Mouse (Mus musculus): Measurements from ENCODE around the gene Ppp4c. TPM values are rescaled to one million over a fixed set of nuclear protein-coding genes. Genes with fewer than 3 reads are reported as not detected.

The Ppp4c gene
- total RNA-seq (2023; ENCODE audit: inconsistent age) = 266 to 298 TPM (median 270 TPM) in 4 replicates

GRCm38 (mm10) chr7:126791851-126792720, at the start of gene Ppp4c:
Gene Ppp4c (minus strand): TSS chr7:126792496.

GRCm38 (mm10) chr7:126831539-126831938, 39.2 kb upstream of the Ppp4c start, which contains the start of gene 4930451I11Rik:
Gene 4930451I11Rik (minus strand): TSS chr7:126831639.

GRCm38 (mm10) chr7:126797411-126798126, 5.3 kb upstream of the Ppp4c start, which contains the start of gene Fam57b:
Gene Fam57b (plus strand): TSS chr7:126797668.

GRCm38 (mm10) chr7:126780971-126781635, 11.2 kb downstream of the Ppp4c start, which contains the start of gene Tbx6:
Gene Tbx6 (plus strand): TSS chr7:126781483.

GRCm38 (mm10) chr7:126776598-126777057, 15.7 kb downstream of the Ppp4c start, which contains the start of gene Ypel3:
Gene Ypel3 (plus strand): TSS chr7:126776955.

GRCm38 (mm10) chr7:126766201-126766600, 26.1 kb downstream of the Ppp4c start, which contains the start of gene Gdpd3:
Gene Gdpd3 (plus strand): TSS chr7:126766334.

GRCm38 (mm10) chr7:126759050-126759671, 33.1 kb downstream of the Ppp4c start, which contains the start of gene Mapk3:
Gene Mapk3 (plus strand): TSS chr7:126759601.

Other genes with a start within 250 kb of the Ppp4c start
- gene Eif3c, start 226.1 kb downstream of the Ppp4c start, total RNA-seq (2023; ENCODE audit: inconsistent age) = 142 to 155 TPM (median 153 TPM) in 4 replicates
- 2.4 to 5.9 TPM (median 2.9 TPM) in 4 replicates for gene Apobr, start 207.6 kb downstream of the Ppp4c start, total RNA-seq (2023; ENCODE audit: inconsistent age)
- gene Cln3, start 206.7 kb downstream of the Ppp4c start, total RNA-seq (2023; ENCODE audit: inconsistent age) = 68.8 to 79.7 TPM (median 70.3 TPM) in 4 replicates
- gene Il27, start 197.6 kb downstream of the Ppp4c start, total RNA-seq (2023; ENCODE audit: inconsistent age) = not detected in 4 replicates
- gene Nupr1, start 161.6 kb downstream of the Ppp4c start, total RNA-seq (2023; ENCODE audit: inconsistent age) = not detected in 4 replicates
- 53.2 to 68.5 TPM (median 58.7 TPM) in 4 replicates for gene Sgf29, start 143.2 kb downstream of the Ppp4c start, total RNA-seq (2023; ENCODE audit: inconsistent age)
- gene Sult1a1, start 116.1 kb downstream of the Ppp4c start, total RNA-seq (2023; ENCODE audit: inconsistent age) = 0.39 to 0.80 TPM in 2 of 4 replicates, not detected in the others
- gene Bola2, start 97.1 kb downstream of the Ppp4c start, total RNA-seq (2023; ENCODE audit: inconsistent age) = 92.9 to 130 TPM (median 104 TPM) in 4 replicates
- 3.9 to 6.4 TPM (median 4.9 TPM) in 4 replicates for gene Slx1b, start 96.7 kb downstream of the Ppp4c start, total RNA-seq (2023; ENCODE audit: inconsistent age)
- gene Coro1a, start 84.7 kb downstream of the Ppp4c start, total RNA-seq (2023; ENCODE audit: inconsistent age) = 1,256 to 1,390 TPM (median 1,299 TPM) in 4 replicates
- gene Mapk3, start 32.9 kb downstream of the Ppp4c start, total RNA-seq (2023; ENCODE audit: inconsistent age) = 40.6 to 45.0 TPM (median 42.7 TPM) in 4 replicates
- 0.99 to 4.9 TPM (median 2.5 TPM) in 4 replicates for gene Gdpd3, start 26.2 kb downstream of the Ppp4c start, total RNA-seq (2023; ENCODE audit: inconsistent age)
- gene Ypel3, start 15.5 kb downstream of the Ppp4c start, total RNA-seq (2023; ENCODE audit: inconsistent age) = 214 to 273 TPM (median 230 TPM) in 4 replicates
- 6.5 to 8.9 TPM (median 7.0 TPM) in 4 replicates for gene Tbx6, start 11.0 kb downstream of the Ppp4c start, total RNA-seq (2023; ENCODE audit: inconsistent age)
- gene Fam57b, start 5.2 kb upstream of the Ppp4c start, total RNA-seq (2023; ENCODE audit: inconsistent age) = not detected in 4 replicates
- gene 4930451I11Rik, start 39.1 kb upstream of the Ppp4c start, total RNA-seq (2023; ENCODE audit: inconsistent age) = not detected in 4 replicates
- not detected in 4 replicates for gene Doc2a, start 54.9 kb upstream of the Ppp4c start, total RNA-seq (2023; ENCODE audit: inconsistent age)
- gene Hirip3, start 69.5 kb upstream of the Ppp4c start, total RNA-seq (2023; ENCODE audit: inconsistent age) = 19.8 to 34.1 TPM (median 25.1 TPM) in 4 replicates
- gene Ino80e, start 69.9 kb upstream of the Ppp4c start, total RNA-seq (2023; ENCODE audit: inconsistent age) = 80.6 to 105 TPM (median 95.0 TPM) in 4 replicates
- 86.7 to 99.4 TPM (median 89.7 TPM) in 4 replicates for gene Taok2, start 92.2 kb upstream of the Ppp4c start, total RNA-seq (2023; ENCODE audit: inconsistent age)
- gene Tmem219, start 130.4 kb upstream of the Ppp4c start, total RNA-seq (2023; ENCODE audit: inconsistent age) = 36.7 to 44.6 TPM (median 41.0 TPM) in 4 replicates
- 34.7 to 41.2 TPM (median 38.6 TPM) in 4 replicates for gene Kctd13, start 136.4 kb upstream of the Ppp4c start, total RNA-seq (2023; ENCODE audit: inconsistent age)
- gene Asphd1, start 157.1 kb upstream of the Ppp4c start, total RNA-seq (2023; ENCODE audit: inconsistent age) = not detected in 4 replicates
- 4.5 to 6.9 TPM (median 5.5 TPM) in 4 replicates for gene Sez6l2, start 158.1 kb upstream of the Ppp4c start, total RNA-seq (2023; ENCODE audit: inconsistent age)
- gene Cdipt, start 183.4 kb upstream of the Ppp4c start, total RNA-seq (2023; ENCODE audit: inconsistent age) = 66.9 to 70.5 TPM (median 68.4 TPM) in 4 replicates
- 0.54 to 1.4 TPM (median 1.3 TPM) in 4 replicates for gene Cdiptos, start 183.6 kb upstream of the Ppp4c start, total RNA-seq (2023; ENCODE audit: inconsistent age)
- gene Mvp, start 222.1 kb upstream of the Ppp4c start, total RNA-seq (2023; ENCODE audit: inconsistent age) = 41.1 to 44.2 TPM (median 42.9 TPM) in 4 replicates
- gene Pagr1b, start 224.0 kb upstream of the Ppp4c start, total RNA-seq (2023; ENCODE audit: inconsistent age) = 6.5 to 7.8 TPM (median 6.7 TPM) in 3 of 4 replicates, not detected in the other
- gene Pagr1a, start 224.9 kb upstream of the Ppp4c start, total RNA-seq (2023; ENCODE audit: inconsistent age) = 3.8 to 30.1 TPM (median 20.5 TPM) in 3 of 4 replicates, not detected in the other
- gene Gm42742, start 228.6 kb upstream of the Ppp4c start, total RNA-seq (2023; ENCODE audit: inconsistent age) = 26.9 to 42.2 TPM (median 37.4 TPM) in 4 replicates
- 1.2 to 1.6 TPM (median 1.4 TPM) in 4 replicates for gene Prrt2, start 228.7 kb upstream of the Ppp4c start, total RNA-seq (2023; ENCODE audit: inconsistent age)
- 211 to 222 TPM (median 215 TPM) in 4 replicates for gene Maz, start 234.5 kb upstream of the Ppp4c start, total RNA-seq (2023; ENCODE audit: inconsistent age)
- 2.8 to 4.5 TPM (median 3.0 TPM) in 4 replicates for gene Kif22, start 250.0 kb upstream of the Ppp4c start, total RNA-seq (2023; ENCODE audit: inconsistent age)

Data from B cell, adult (primary cell).